Mouse (Mus musculus) spleen, embryonic (tissue): ENCODE results near the gene Igfbp1.

Source experiments
- CTCF ChIA-PET: fragments of 350-600 bp; sonication (Branson Sonifier 250); formaldehyde crosslinking; loops from one replicate; lab custom pipeline; 2022; lab: Charles Lee

Gene Igfbp1

DNA sequence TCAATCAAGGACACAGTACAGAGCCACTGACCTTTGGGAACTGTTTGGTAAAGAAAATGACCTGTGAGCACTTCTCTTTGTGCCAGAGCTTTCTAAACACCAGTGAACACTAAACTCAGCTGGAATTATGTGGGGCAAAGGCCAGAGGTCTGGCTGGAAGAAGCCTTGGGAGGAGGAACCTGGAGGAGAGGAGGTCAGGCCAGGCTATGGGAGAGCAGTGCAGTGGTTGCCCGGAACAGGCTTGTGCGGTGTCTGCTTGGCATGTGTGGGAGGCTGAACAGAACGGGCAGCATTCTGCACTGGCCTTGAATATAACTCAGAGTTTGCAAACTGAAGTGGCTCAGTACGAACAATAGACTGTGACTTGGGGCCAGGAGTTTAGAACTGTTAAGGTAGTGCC lies 32.4 kb downstream of the Igfbp1 start:
- CTCF ChIA-PET, result interaction anchor here (0.7 kb wide), 1 partner anchor 111 kb away, joined by 3 read pairs; no protein-coding TSS in a partner anchor

DNA sequence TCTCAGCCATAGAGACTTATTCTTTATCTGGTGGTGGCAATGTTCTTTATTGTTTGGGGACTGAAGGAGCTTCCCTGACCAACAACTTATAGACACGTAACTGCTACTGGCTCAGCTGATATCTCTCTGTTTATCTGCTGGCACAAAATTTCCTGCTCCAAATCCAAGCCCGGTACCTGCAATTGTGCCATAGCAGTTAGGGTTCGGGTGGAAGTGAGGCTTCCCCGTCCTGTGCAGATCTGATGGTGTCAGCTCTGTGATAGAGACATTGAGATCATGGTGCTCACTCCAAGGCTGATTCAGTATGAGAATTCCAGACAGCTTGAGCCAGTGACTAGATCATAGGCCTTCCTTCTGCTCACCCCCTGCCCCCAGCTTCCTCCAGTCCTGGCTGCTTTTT lies 34.4 kb downstream of the Igfbp1 start:
- CTCF ChIA-PET, result no interaction called here

DNA sequence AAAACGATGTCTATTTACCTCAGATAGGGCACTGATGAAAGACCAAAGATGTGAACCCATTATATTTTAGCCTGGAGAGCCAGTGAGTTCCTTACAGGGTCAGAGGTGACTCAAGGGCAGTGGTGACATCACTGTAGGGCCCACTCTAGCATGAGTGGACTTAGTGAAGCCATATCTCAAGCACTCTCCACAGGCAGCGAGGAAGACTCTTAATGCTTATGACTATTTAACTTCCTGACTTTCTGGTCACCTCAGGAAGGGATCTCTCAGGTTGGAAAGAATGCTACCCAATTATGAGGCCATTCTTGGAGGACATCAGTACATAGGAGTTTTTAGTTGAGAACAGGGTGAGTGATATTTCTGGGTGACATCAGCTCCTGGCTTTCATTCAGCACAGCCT lies 35.8 kb downstream of the Igfbp1 start:
- CTCF ChIA-PET, result no interaction called here

DNA sequence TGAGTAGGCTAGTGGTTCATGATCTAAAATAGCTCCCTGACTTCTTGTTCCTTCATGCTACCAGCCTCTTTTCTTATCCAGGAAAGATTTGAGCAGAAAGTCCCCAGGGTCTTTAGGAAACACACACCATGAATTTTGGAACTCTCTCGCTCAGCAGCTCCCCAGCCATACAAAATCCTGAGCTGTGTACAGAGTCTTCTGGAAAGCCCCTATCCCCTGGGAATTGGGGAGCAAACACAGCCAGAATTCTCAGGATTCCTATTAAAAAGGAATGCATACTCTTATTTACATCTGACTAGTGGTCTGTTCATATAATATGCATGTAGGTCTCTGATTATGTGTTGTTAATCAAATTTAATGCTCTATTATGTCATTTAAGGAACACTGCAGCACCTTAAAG lies 36.9 kb downstream of the Igfbp1 start:
- CTCF ChIA-PET, result no interaction called here

DNA sequence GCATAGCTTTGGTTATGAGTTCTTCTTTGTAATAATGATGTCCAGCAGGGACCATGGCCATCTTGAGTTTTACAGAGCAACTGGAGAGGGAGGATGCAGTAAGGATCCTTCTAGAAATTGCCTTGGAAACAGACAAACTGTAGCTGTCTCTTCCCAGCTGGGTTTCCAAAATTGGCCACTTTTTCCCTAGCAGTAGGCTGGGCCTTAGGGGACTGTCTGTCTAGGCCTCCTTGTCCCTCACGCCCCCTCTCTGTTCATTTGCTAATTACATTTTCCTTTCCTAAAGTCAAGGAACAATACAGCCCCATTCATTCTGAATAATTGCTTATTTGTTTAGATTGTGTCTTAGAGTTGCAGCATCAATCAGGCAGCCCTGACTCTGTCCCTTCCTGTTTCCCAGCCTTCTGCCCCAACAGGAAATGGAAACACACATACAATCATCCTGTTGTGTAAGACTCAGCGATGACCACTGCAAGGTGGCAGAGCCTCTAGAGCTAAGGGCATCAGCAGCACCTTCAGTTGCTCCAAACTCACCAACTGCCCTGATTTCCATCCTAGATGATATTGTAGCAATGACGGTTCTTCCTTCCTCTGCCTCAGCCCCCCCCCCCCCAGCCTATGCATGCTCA lies 37.5 kb downstream of the Igfbp1 start:
- CTCF ChIA-PET, result no interaction called here

DNA sequence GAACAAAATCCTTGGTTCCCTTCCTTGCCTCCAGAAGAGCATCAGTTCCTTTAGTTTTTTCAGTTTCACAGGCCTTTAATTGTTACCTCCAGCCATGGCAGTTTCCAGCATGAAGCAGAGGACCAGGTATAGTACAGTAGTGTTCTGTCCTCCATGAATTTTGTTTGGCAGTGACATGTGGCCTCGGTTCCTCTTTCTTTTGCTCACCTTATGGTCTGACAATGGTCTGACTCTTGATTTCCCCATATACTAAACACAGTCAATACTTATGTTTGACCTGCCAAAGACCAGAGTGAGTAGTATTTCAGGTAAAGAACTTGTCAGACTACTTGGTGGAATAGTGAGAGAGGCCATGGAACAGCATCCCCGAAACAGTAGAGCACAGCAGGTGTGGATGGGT lies 39.2 kb downstream of the Igfbp1 start:
- CTCF ChIA-PET, result no interaction called here

DNA sequence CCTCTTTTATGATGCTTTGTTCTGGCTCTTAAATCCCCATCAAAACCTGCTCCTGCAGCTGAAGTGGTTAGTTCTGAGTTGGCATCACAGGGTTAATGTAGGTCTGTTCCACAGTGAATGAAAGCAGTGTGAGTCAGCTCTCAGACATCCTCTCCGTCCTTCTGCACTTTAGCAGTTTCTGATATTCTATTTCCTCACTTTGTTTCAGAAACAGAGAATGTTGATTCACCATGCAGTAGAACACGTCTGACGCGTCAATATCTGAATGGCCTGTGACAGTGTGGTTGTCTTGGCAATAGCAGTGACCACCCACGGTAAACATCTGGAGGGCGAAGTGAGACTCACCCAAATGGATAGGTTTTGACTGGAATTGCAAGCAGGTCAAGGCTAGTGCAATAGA lies 40.1 kb downstream of the Igfbp1 start:
- CTCF ChIA-PET, result no interaction called here

DNA sequence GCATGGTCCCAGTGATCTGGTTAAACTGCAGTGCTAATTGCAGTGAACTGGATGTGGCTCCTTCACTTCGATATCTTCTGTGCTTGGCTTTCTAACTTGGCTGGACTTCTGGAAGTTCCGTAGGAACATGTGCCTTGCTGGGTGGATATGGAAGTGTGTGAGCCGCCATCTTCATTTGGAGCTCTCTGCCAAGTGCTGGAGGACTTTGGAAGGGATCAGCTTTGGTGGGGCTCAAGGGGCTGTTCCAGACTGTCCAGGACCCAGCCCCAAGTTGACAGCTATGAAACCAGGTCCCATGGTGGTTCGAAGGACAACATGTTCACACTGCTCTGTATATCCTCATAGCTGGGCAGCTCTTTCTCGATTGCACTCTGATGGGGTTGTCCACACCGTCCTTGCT lies 41.0 kb downstream of the Igfbp1 start:
- CTCF ChIA-PET, result no interaction called here

DNA sequence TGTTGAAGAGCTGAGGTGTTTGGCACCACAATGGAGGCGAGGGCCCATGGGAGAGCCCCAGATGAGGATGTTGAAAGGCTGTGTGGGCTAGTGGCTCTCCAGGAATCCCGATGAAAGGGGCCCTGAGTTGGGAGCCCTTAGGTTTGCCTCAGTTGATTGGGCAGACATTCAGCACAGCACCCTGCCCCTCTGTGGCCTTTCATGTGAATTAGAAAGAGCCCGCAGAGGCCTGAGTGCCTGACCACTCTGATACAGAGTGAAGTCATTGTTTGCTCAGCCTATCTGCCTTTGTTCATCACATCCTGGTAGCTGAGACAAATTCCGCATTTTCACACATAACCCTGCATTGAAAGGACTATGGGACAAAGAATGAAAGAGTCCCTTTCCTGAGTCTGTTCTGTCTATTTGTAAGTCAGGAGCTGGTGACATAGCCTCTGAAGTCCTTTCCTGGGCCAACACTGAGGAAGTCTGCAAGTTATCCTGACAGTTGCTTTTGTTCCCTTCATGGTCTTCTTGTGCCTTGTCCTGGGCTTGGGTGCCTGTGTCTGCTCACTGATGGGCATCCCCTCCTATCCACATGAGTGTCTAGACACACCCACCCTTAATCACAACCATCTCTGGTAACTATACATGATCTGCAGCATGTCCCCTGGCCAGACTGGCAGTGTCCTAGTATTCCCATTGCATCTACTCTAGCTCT lies 41.6 kb downstream of the Igfbp1 start:
- CTCF ChIA-PET, result no interaction called here

DNA sequence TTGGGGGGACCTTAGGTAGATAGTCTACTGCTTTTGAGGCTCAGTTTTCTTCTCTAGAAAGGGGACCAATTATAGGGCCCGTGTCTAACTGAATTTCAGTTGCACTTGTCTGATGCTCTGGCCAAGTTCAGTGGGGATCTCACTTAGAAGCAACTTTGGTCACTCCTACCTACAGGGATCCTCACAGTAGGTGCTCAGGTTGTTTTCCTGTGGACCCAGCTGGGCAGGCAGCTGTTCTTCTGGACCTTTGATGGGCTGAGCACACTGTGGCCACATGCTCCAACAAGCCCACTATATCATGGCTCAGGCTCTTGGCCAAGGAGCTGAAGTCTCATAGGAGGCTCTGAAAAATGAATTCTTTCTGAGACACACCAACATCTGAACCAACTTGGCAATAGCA lies 47.2 kb downstream of the Igfbp1 start:
- CTCF ChIA-PET, result no interaction called here

DNA sequence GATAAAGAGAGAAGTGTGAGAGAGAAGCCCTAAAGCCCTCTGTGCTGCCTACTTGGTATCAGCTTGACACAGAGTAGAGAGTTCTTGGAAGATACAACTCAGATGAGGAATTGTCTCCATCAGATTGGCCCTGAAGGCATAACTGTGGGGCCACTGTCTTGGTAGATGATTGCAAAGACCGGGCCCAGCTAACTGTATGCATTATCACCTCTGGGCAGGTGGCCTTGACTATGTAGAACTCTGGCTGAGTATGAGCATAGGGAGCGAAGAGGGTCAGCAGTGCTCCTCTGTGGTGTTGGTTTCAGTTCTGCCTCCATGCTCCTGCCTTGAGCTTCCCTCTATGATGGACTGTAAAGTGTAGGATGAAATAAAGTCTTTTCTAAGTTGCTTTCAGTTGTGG lies 52.8 kb downstream of the Igfbp1 start:
- CTCF ChIA-PET, result no interaction called here

DNA sequence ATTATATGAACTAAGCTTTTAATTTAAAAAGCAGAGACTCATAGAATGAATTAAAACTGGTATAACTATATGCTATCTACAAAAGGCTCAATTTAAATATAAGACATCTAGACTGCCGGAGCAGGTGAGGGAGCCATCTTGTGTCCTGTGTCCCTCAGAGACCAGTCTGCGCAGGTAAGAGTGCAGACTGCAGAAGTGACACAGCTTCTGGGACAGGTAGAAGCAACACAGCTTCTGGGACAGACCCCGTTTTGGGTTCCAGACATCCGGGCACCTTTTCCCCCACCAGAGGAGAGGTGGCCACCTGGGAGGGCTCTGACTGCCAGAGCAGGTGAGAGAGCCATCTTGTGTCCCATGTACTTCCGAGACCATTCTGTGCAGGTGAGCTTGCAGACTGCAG lies 53.3 kb downstream of the Igfbp1 start:
- CTCF ChIA-PET, result no interaction called here
